Mouse (Mus musculus) CD4-positive, CD25-positive, alpha-beta regulatory T cell (primary cell): ENCODE measurements around the gene Rps26. TPM values are rescaled to one million over a fixed set of nuclear protein-coding genes. Genes with fewer than 3 reads are reported as not detected.

Experiments used
- polyA plus RNA-seq: library from polyadenylated mRNA; unstranded; fragments of 100-300 nt; shearing (Covaris generic); gene quantifications from one replicate; pipeline ENCODE4 v1.2.1, GENCODE M21; 2017

Gene Rps26
- 653 TPM for polyA plus RNA-seq

DNA sequence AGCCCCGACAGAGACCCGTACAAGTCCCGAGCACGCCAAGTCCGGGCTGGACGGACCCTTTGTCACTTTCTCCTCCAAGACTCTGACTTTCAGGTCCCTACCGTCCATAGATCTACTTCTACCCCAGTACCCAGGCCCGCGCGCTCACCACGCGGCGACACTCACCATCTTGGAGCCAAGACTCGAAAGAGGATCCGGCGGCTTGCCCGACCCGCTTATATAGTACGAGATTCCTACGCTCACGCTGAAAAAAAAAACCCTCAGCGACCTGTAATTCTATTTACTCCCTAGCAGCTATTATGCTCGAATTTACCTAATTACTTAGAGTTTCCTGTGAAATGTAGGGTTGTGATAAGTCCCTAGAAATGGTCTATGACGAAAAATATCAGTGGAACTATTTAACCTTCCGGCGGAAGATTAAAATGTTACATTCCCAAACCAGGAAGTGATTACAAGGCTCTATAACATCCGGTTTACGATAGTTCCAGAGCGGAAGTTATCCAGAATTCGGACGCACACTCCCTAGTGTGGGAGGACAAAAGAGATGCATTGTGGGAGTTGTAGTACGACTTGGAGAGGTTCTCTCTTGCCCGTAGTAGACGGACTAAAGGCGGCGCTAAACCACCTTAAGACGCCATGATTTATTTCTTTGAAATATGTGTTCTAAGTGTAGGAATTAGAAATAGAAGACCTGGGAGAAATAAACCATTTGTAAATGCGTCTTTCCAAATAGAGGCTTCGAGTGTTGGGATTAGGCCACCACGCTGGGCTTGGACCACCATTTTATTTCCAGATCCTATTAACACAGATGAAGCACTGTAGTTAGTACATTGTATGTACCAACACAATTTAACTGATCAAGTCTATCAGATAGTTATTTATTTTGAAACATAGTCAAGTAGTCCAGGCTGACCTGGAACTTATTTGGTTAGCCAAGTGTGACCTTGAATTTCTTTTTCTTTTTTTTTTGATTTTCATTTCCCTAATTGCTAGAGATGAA lies at the start of gene Rps26:
Gene Rps26, minus strand, starts transcription at position 437 of the 1,000 bp plus-strand sequence.

DNA sequence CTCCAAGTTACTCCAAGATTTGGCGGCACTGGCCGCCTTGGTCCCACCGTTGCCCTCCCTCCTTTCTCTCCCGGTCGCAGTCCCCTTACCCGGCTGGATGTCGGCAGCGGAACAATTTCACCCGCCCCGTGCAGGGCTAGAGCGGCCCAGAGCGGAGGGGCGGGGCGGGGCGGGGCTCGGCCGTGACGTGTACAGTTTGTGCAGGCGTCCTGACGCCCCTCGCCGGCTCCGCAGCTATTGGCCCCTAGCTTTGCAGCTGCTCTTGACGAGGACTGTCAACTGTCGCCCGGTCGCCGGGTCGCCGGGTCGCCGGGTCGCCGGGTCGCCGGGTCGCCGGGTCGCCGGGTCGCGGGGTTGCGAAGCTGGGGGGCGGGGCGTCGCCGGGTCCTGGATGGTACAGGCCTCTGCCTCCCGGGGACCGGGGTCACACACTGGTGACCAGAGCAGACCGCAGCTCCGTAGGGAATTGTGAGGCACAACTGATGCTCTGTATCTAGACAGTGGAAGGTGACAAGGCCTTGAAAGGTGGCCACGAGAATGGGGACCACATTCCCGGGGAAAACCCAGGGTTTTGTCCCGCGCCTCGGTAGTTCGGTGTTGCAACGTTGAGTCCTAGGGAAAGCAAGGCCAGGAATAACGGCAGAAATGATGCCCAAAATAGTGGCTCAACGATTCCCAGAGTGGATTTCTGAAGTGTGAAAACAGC lies 47.4 kb upstream of the Rps26 start, which contains the start of gene Suox:
Gene Suox, minus strand, starts transcription at position 311 of the 706 bp plus-strand sequence.

GRCm38 (mm10) chr10:128645111-128646011 lies 18.8 kb upstream of the Rps26 start, which contains the start of gene Ikzf4:
Ikzf4 (minus strand) TSS chr10:128645991.

DNA sequence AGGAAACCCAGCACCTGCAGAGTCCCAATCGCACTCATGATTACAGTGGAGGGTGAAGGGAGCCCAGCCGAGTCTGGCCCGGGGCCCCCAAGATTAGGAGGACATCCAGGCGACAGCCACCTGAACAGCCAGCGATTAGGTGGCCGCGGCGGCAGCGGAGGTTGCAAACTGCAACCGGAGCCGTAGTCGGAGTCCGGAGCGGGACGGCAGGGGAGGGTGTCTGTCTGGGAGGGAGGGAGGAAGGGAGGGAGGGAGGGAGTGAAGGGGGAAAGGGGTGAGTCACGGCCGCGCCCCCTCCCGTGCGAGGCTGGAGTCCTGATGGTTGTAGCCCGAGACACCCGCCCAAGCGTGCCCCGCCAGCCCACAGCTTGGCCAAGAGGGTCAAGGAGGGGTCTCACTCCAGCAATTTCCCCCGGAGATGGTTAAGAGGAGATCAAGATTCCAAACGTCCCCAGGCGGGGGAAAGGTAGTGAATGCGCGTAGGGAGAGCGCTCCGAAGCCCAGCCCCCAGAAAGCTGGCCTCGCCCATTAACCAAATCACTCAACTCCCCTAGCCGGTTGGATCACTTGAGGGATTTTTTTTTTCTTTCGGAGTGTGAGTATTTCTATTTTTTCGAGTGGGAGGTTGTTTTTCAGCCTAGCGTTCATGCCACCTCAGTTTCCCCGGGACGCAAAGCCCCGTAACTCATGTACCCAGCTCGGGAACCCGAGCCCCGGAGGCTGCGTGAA lies 36.9 kb downstream of the Rps26 start, which contains the start of gene Erbb3:
Gene Erbb3, minus strand, starts transcription at position 189 of the 729 bp plus-strand sequence.

Other genes with a start within 250 kb of the Rps26 start
- 7.0 TPM for gene Ankrd52, start 249.6 kb downstream of the Rps26 start, polyA plus RNA-seq
- 0.32 TPM for gene Slc39a5, start 225.5 kb downstream of the Rps26 start, polyA plus RNA-seq
- gene Nabp2, start 215.3 kb downstream of the Rps26 start, polyA plus RNA-seq: 104 TPM
- gene Rnf41, start 215.1 kb downstream of the Rps26 start, polyA plus RNA-seq: 39.7 TPM
- gene Smarcc2, start 167.5 kb downstream of the Rps26 start, polyA plus RNA-seq: 127 TPM
- gene Myl6, start 132.6 kb downstream of the Rps26 start, polyA plus RNA-seq: 1,369 TPM
- gene Myl6b, start 128.1 kb downstream of the Rps26 start, polyA plus RNA-seq: 3.9 TPM
- 222 TPM for gene Esyt1, start 100.9 kb downstream of the Rps26 start, polyA plus RNA-seq
- gene Zc3h10, start 79.0 kb downstream of the Rps26 start, polyA plus RNA-seq: 24.2 TPM
- 2,319 TPM for gene Rpl41, start 77.4 kb downstream of the Rps26 start, polyA plus RNA-seq
- 36.9 TPM for gene Pa2g4, start 60.8 kb downstream of the Rps26 start, polyA plus RNA-seq
- gene Erbb3, start 37.1 kb downstream of the Rps26 start, polyA plus RNA-seq: 7.2 TPM
- gene Ikzf4, start 19.2 kb upstream of the Rps26 start, polyA plus RNA-seq: 127 TPM
- 56.1 TPM for gene Suox, start 47.3 kb upstream of the Rps26 start, polyA plus RNA-seq
- gene Rab5b, start 69.5 kb upstream of the Rps26 start, polyA plus RNA-seq: 50.8 TPM
- gene Pmel, start 77.4 kb upstream of the Rps26 start, polyA plus RNA-seq: 6.1 TPM
- gene Cdk2, start 78.3 kb upstream of the Rps26 start, polyA plus RNA-seq: 42.1 TPM
- 752 TPM for gene Dgka, start 118.1 kb upstream of the Rps26 start, polyA plus RNA-seq
- gene Pym1, start 121.1 kb upstream of the Rps26 start, polyA plus RNA-seq: 45.9 TPM
- 0.07 TPM for gene Mmp19, start 164.2 kb upstream of the Rps26 start, polyA plus RNA-seq
- gene Dnajc14, start 177.3 kb upstream of the Rps26 start, polyA plus RNA-seq: 98.2 TPM
- gene Tmem198b, start 177.6 kb upstream of the Rps26 start, polyA plus RNA-seq: 5.9 TPM
- 157 TPM for gene Sarnp, start 190.6 kb upstream of the Rps26 start, polyA plus RNA-seq
- 52.6 TPM for gene Ormdl2, start 194.9 kb upstream of the Rps26 start, polyA plus RNA-seq